Mouse (Mus musculus) C2C12 (cell line): ENCODE results near the gene Dnajb4.

Experiments used
- CTCF ChIP-seq: IDR thresholded peaks from one replicate; pipeline ENCODE4 v1.5.1; 2011; ENCODE audit not compliant: control insufficient read depth, insufficient read depth, insufficient read length
- USF1 ChIP-seq: IDR thresholded peaks from one replicate; pipeline ENCODE4 v1.6.1; 2011; ENCODE audit warnings: low read depth, mild to moderate bottlenecking, control low read depth, moderate library complexity

GRCm38 (mm10) chr3:152228843-152229242 lies 18.7 kb upstream of the Dnajb4 start:
- TF ChIP-seq USF1, result no peak
- TF ChIP-seq CTCF, result no peak
